Mouse (Mus musculus) cerebellum, postnatal 14 days (tissue): ENCODE data around the gene Hic2.
"Not testable (repeated sequence)": the region's sequence is repeated elsewhere in the genome, so short reads cannot be mapped to it uniquely, and the experiment has no call there.

Source experiments
- DNase-seq, 2 experiments: peaks; one replicate each; pipeline ENCODE4 v3.0.0; 2021; ENCODE audit warnings: mixed read lengths in 2 of 2

Hic2 gene

DNA sequence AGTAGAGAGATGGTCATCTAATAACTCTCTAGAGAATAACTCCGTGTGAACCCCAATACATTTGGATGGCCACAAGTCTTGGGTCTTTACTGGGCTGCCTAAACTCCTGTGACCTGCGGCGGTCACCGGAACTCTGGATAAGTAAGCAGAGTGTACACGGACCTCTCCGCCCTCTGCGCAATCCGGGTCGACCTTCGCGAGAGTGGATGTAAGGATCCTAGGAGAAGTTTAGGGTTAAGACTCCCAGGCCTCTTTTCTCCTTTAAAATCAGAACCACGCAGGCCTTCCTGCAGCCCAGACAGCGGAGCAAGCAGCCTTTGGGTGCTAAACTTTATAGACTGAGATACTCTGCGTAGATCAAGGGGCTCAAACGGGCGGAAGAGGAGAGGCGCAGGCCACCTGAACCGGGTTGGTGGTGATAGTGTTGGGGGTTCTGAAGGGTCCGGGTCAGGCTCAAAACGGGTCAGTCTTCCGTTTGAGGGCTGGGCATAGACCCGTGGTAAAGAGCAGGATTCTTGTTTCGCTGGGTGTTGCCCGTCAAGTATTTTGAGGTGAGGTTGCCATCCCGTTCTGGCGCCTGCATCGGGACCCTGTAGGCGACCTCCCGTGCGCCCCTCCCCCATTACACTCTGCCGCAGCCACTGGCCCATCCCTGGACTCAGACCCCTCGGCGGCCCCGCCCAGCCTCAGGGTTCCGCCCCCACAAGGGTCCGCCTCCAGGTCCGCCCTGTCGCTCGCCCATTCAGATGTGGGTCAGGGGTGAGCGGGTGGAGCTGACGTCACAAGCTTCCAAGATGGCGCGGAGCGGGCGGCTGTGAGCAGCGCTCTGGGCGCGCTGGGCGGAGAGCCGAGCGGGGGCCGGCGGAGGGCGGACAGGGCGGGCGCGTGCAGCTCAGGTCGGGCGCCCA is at the start of gene Hic2:
Gene Hic2, plus strand, starts transcription at position 779 of the 908 bp plus-strand sequence.
- DNase-seq, result peak; percentile 92 to 94

DNA sequence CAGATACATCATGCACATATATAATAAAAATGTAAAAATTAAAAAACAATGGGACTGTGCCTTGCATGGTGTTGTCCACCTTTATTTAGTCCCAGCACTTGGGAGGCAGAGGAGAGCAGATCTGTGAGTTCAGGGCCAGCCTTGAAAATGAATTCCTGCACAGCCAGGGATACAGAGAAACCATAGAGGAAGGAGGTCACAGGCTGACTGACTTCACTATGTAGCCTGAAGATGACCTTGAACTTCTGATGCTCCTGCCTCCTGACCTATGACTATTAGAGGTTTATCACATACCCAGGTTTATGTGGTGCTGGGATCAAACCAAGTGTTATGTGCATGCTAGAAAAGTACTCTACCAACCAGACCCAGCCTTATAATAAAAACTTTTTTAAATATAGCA is 47.9 kb upstream of the Hic2 start:
- DNase-seq, result no peak

DNA sequence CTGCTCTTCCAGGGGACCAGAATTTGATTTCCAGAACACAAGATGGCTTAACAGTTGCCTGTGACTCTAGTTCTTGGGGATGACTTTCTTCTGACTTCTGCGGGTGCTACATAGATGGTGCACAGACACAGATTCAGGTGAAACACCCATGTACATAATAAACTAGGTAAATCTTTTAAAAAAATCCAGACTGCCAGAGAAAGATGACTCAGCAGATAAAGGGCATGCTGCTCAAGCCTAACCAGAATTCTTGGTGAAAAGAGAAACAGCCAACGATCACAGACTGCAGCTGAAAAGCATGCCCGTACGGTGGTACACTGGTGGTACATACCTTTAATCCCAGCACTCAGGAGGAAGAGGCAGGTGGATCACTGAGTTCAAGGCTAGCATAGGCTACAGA is 39.5 kb upstream of the Hic2 start:
- no peak for DNase-seq

DNA sequence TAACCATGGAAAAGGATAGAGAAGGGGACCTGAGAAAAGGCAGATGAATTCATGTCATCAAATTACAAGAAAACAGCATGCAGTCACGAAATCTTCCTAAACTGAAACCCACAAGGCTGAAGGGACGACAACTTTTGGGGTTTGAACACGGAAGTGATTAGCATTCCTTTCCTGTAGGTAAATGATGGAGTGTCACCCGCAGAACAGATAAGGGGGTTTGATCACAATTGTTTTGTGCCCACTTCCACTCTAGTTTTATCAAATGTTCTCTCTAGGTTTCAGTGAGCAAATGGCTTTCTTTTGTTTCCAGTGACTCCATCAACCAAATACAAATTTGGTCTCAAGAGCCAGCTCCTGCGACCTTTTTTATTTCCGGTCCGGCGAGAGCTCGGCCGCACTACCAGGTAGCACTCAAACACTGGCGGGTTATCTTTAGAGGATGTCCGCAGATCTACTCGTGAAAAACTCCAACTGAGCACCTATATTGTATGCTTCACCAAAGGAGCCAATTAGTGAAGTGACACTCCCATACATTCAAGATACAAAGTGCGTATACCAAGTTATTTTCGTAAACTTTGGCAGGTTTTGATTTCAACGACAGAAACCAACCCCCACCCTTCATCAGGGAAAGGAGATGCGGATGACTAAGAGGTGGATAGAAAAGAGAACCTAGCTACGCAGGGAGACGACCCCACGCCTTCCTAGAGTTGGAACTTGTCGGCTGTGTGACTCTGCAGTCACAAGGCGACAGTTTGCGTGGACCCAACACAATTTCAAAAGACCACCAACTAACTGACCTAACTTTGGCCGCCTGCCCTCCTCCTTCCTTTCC is 33.0 kb upstream of the Hic2 start:
- DNase-seq, result no peak

DNA sequence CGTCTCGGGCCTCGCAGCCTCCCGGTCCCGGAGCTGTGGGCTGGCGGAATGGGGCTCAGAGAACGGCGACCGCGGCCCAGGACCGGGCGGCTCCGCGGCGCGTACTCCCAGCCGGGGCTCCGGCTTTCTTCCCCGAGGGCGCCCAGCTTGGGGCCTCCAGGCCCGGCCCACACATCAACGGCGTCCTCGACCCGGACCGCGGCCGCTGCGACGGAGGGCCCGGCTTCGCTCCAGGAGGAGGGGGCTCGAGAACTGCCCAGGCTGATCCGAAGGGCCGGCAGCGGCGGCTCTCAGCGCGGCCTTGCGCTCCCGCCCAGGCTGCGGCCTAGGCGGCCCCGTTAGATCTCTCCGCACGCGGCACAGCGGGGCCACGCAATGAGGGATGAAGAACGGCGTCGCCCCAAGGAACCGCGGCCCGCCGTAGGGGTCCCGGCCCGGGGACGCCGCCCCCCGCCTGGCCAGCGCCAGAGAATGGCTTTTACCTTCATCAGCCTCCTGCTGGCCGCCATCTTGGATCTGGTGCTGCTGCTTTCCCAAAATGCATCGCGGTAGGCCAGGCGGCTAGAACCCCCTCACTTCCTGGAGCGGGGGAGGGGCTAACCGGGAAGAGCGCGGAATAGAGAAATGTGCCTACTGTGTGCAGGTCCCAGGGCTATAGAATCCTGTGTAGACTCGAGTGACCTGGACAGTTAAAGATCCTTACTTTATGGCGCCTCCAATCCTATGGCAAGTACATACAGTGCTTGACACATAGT is 32.2 kb upstream of the Hic2 start:
- peak; percentile 88 to 89 for DNase-seq

DNA sequence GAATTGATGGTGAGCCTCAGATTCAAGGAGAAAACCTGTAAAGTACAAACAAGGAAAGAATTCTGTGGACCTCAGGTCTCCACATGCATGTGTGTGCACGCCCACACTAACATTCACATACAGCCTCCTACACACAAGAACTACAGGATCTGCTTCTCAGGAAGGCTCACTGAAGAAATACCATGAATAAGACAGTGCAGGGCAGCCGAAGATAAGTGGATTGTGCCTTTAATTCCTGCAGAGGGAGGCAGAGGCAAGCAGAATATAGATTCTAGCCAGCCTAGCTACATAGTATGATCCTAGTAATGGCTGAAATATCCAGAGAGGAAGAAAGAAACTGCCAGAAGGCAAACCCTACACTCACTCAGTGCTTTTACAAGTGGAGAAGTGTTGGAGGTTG is 31.4 kb upstream of the Hic2 start:
- no peak for DNase-seq

DNA sequence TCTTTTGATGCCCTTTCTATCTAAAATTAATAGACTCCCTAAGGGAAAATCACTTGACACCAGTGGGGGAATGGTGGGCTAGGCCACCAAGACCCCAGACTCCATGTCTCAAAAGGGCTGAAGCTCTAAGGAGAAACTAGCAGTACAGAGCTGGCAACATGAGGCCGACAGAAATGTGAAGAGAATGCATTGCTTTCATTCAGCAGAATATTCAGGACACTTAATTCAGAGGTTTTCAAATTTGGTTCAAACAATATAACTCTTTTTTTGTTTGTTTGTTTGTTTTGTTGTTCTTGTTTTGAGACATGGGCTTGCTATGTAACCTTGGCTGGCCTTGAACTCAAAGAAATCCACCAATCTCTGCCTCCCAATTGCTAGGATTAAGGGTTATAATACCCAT is 30.8 kb upstream of the Hic2 start, which contains the start of gene Ube2l3:
Gene Ube2l3, minus strand, starts transcription at position 101 of the 400 bp plus-strand sequence.
- DNase-seq, result no peak

DNA sequence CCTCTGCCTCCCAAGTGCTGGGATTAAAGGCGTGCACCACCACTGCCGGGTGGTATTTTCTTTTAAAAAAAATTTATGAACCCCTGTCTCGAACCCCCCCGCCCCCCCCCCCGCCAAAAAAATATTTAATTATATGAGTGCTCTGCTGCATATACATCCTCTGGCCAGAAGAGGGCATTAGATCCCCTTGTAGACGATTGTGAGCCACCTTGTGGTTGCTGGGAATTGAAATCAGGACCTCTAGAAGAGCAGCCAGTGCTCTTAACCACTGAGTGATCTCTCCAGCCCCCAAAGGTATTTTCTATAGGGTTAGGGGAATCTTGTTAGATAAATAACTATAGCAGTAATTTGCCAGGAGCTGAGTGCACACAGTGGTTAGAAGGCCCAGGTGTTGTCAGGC is 28.4 kb upstream of the Hic2 start:
- DNase-seq, result peak; percentile 21 to 29

DNA sequence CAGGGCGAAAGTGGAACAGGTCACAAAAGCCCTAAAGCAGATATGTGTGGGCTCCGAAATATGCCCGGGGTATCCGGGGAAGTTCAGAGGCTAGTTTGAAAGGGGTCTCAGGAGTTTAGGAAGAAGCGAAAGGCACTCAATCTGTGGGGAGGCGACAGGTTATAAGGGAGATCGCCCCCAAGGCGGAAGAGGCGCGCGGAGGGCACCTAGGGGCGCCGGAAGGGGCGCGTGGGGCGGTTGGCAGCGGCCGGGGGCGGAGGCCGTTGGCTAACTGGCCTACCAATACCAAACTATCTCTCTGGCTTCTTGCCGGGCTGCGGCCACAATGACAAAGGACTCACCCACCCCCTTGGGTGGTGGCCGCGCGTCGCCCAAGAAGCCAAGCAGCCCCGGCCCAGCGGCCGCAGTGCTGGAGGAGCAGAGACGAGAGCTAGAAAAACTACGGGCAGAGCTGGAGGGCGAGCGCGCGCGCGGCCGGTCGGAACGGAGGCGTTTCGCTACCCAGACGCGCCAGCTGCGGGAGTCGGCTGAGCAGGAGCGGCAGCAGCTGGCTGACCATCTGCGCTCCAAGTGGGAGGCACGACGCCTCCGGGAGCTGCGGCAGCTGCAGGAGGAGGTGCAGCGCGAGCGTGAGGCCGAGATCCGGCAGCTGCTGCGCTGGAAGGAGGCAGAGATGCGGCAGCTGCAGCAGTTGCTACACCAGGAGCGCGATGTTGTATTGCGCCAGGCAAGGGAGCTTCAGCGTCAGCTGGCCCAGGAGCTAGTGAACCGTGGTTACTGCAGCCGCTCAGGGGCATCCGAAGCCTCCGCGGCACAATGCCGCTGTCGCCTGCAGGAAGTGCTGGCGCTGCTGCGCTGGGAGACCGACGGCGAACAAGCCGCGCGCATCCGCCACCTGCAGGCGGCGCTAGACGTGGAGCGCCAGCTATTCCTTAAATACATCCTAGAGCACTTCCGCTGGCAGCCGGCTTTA is 24.7 kb upstream of the Hic2 start, which contains the start of gene Rimbp3:
Gene Rimbp3, plus strand, starts transcription at position 215 of the 973 bp plus-strand sequence.
- DNase-seq, result peak; percentile 87 to 92

DNA sequence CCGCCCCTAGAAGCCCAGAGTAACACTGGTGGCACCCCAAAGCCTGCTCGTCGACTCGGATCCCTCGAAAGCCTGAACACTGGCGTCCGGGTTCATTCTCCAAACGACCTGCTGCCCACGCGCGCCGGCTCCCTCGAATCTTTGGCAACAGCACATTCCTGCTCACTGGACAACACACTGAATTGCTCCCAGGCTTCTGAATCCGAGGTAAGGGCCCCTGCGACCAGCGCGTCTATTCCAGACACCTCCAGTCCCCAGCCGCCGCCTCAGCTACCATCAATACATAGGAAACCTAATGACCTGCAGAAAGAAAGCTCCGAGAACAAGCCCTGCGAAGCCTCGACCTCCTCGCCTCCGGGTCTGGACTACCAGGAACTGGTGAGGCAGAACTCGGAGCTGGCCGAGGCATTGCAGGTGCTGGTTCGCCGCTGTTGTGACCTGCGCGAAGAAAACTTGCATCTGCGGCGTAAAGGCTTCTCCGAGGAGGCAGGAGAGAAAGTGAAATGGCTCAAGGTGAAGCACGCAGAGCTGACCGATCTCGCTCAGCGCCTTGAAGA is 23.9 kb upstream of the Hic2 start:
- no peak for DNase-seq

DNA sequence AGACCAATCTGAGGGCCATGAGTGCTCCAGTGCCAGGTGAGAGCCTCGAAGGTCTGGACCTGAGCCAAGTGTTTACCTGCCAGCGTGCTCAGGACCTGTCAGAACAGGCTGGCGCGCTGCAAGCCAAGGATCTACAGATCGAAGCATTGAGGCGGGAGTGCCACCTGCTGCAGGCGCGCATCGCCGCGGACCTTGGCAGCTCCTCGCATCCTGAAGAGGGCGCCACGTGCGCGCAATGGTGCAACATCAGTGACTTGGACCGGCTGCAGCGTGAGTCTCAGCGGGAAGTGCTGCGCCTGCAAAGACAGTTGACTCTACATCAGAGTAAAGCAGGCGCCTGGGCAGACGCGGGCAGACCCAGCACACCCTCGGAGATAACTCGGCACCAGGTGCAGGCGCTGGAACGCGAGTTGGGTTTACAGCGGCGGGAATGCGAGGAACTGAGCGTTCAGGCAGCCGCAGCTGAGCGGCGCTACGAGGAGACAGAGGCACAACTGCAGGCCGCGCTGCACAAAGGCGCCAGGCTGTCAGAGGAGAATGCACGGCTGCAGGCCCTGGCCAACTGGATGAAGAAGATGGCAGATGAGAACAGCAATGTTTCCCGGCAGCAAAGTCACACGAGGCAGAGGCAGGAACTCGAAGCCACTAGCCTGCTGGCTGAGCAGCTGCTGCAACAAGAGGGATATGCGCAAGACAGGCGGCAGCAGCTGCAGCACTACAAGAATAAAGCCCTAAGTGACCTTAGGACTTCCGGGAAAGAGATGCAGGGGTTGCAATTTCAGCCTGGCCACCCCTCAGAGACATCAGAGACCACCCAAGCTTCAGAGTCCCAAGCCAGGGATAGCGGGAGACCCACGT is 23.2 kb upstream of the Hic2 start:
- DNase-seq, result peak; percentile 95 to 97

DNA sequence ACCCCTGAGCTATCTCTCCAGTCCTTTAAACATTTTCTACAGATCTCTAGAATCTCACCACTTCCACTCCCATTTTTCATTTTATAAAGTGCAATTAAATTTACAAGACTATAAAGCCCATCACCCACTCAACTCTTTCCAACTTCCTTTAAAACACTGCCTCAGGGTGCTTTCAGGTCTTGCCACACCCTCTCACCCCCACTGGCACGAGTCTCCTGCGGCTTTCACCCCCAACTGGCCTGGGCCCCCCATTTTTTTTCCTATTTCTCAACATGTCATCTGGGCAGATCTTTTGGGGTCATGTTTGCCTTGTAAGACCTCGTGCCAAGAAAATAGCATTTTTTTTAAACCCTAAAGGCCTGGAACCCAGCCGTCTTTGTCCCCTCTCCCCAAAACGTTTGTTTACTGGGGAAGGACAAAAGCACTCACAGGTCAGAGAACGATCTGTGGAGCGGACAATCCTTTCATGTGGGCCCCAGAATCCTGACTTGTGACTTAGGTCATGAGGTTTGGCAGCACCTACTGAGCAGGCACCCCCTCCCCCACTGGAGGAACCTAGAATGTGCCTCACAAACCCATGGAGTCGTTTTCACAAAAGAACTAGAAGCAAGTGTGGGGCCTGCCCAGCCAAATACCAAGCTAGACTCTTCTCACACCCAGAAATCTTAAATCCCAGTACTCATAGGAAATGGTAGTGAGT is 16.3 kb upstream of the Hic2 start:
- DNase-seq, result no peak

DNA sequence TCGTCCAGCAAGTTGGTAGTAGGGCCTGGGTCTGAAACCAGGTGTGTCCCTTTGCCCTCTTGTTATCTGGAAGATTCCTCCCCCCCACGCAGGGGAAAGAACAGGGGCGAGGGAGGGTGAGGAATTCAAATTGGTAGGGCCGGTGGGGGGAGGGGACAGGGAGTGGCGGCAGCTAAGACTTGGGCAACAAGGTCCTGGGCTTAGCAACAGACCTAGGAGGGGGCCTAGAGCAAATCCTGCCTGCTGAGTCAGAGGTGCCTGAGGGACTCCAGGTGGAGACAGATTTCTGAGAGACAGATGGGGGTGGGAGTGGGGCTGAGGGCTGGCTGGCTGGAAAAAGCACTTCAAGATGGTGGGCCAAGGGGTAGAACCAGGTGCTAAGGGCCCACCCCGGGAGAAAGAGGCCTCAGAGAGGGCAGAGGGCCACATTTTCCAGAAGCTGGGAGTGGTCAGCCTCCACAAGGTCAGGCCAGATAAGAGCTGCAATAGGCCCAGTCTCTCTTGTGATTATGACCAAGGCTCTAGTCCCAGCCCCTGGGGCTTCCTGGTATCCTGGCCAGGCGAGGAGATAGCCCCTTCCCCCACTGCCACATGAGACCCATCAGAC is 13.1 kb upstream of the Hic2 start:
- no peak for DNase-seq

DNA sequence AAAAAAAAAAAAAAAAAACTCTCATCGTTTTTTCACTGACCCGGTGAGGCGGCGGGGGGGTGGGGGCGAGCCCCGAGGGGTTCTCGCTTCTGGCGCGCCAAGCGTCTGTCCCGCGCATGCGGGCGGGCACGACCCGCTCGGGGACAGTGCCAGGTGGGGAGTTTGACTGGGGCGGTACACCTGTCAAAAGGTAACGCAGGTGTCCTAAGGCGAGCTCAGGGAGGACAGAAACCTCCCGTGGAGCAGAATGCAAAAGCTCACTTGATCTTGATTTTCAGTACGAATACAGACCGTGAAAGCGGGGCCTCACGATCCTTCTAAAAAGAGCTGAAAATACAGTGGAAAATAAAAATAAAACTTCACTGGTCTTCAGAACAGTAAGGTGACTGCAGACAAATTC is 11.2 kb upstream of the Hic2 start:
- peak; percentile 97 to 99 for DNase-seq

DNA sequence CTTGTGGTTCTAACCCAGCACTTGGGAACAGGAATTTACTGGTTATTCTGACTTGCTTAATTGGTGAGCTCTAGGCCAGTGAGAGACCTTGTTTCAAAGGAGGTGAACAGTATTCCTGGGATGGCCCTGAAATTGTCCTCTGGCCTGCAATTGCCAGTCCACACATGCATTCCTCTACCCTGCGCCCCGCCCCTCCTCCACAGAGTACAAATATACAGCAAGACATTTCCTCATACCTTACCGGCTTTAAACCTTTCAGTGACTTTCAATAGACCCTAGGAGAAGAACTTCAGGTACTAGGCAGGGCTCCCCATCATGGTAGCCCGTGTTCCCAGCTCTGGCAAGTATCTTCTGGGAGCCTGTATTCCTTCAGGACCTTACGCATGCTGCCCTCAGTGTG is 7.8 kb upstream of the Hic2 start:
- no peak for DNase-seq

DNA sequence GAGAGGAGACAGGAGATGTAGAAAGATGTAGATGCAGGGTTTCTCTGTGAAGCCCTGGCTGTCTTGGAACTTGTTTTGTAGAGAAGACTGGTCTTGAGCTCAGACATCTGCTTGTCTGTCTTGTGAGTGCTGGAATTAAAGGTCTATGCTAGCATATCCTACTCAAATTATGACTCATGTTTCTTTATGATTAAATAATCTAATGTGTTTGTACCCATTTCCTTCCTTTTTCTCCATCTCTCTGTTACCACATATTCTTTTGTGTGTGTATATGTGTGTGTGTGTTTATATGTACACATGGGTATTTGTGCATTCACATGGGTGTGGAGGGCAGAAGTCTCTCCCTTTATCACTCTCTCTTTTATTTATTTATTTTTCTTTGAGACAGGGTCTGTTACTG is 6.9 kb upstream of the Hic2 start:
- DNase-seq, result no peak

DNA sequence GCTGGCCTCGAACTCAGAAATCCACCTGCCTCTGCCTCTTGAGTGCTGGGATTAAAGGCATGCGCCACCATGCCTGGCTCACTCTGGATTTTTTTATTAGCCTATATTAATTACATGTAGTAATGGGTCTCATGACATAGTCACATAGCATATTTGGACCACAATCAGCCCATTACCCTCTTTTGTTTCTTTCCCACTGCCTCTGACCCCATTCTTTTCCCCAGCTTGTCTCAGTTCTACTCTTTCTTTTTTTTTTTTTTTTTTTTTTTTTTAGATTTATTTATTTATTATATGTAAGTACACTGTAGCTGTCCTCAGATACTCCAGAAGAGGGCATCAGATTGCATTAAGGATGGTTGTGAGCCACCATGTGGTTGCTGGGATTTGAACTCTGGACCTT is 1.8 kb upstream of the Hic2 start:
- not testable (repeated sequence) for DNase-seq

DNA sequence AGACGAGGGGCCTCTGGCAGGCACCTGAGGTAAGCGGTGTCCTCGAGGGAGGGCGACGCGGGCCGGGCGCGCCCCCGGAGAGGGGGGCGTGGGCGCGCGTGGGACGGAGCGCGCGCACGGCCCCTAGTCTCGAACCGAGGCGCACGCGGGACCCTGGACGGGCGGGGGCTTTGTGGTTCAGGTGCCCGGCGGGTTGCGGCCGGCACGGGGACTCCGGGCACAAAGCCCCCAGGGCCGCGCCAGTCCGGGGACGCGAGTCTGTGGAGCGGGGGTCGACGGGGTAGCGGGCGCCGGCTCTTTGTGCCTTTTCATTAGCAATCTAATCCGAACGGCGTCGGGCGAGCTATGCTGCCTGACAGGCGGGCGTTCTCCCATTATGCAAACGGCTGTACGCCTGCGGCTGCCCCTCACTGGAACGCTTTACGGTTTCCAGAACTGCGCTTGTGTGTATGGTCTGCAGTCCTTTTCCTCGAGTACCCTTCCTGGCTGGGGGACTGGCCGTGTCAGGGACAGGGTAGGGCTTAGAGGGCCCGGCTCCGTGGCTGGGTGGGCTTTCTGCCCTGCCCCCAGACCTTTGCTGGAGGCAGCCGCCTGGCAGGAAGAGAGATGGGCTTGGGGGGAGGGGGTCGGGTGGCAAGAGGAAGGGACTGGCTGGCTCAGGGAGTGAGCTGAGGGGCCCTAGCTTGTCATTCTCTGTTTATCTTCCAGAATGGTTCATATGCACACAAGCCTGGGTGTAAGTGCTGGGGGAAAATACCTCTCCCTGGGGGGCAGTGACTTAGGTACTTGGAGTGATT is 528 bp downstream of the Hic2 start:
- peak in 1 of 2 experiments; percentile 62 for DNase-seq
